Mouse (Mus musculus) left cerebral cortex, postnatal 14 days (tissue): ENCODE results near the gene Fxr2. TPM values are rescaled to one million over a fixed set of nuclear protein-coding genes. Genes with fewer than 3 reads are reported as not detected.
A peak's percentile ranks its signal among the peaks of the same experiment; 100 is the strongest.

ENCODE experiments used
- DNase-seq, 2 experiments: peaks; one replicate each; pipeline ENCODE4 v3.0.0; 2021 to 2022; ENCODE audit warnings: low spot score in 2 of 2, mixed read lengths in 1 of 2
- intact Hi-C: fragments of 180-260 bp; cut with DNase I; formaldehyde crosslinking; loops from one replicate; pipeline ENCODE4 v1.15.1; 2025
- total RNA-seq, 2 experiments: library from RNA; stranded (reverse); gene quantifications; 2 replicates each; pipeline ENCODE4 v1.2.3; 2021

The Fxr2 gene
- total RNA-seq, 2 experiments from 2014 or later = 107 TPM

GRCm38 (mm10) chr11:69655264-69656064, 22.7 kb downstream of the Fxr2 start, which contains the start of gene Sox15:
Sox15 (plus strand) TSS chr11:69655314.
- intact Hi-C loops = loop anchor here (5.0 kb wide), 1 partner anchor 102 kb away; the partner anchor contains the start of gene Polr2a
- peak; percentile 79 to 80 for DNase-seq

GRCm38 (mm10) chr11:69656065-69656455, 23.3 kb downstream of the Fxr2 start:
- DNase-seq = no peak
- intact Hi-C loops = loop anchor here (5.0 kb wide), 1 partner anchor 101 kb away; the partner anchor contains the start of gene Polr2a

GRCm38 (mm10) chr11:69656617-69657461, 24.0 kb downstream of the Fxr2 start:
- peak; percentile 60 to 69 for DNase-seq
- intact Hi-C loops = loop anchor here (5.0 kb wide), 1 partner anchor 100 kb away; the partner anchor contains the start of gene Polr2a

DNA sequence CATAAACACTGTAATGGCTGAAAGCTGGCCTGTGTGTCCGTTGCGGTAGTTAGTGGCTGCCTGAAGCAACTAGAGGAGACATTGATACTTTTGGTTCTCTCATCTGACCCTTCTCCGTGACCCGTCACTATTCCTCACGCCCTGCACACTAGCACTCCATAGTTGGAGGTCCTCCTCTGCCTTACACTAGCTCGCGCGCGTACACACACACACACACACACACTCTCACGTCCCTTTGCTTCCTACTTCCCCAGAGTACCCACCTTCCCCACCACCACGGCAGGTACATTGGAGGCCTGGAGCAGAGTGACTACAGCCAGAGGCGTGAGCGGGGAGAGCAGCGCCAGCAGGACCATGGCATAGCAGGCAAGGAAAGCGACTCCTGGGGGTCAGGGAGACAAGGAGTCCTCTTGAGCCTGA, 24.7 kb downstream of the Fxr2 start:
- no peak for DNase-seq
- intact Hi-C loops = loop anchor here (5.0 kb wide), 1 partner anchor 100 kb away; the partner anchor contains the start of gene Polr2a

- DNase-seq = no peak
- intact Hi-C loops = no loop called here
Measured at GRCm38 (mm10) chr11:69661221-69661881, 28.6 kb downstream of the Fxr2 start.

- DNase-seq = peak; percentile 94 to 97
- intact Hi-C loops = no loop called here
Measured at GRCm38 (mm10) chr11:69662213-69662966, 29.6 kb downstream of the Fxr2 start, which contains the start of gene Mpdu1. Mpdu1 (minus strand) TSS chr11:69662642.

- DNase-seq = no peak
- intact Hi-C loops = no loop called here
Measured at GRCm38 (mm10) chr11:69662967-69663671, 30.3 kb downstream of the Fxr2 start.

DNA sequence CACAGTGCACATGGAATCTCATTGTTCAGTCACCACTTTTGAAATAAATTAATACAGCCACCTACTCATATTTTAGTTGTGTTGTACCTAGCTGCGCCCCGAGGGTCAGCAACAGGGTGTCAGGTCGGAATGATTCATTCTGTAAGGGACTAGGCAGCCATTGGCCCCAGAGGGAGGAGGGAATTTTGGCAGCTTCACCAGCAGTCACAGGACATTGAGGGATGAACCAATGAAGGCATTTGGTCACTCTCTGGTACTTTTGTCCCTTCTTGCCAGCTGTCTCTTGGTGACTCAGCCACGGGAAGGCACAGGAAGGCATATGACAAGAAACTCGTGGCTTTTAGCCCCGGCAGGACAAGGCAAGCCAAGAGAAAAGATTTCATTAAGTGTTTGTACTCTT, 31.0 kb downstream of the Fxr2 start:
- intact Hi-C loops = no loop called here
- DNase-seq = no peak

GRCm38 (mm10) chr11:69664841-69665240, 32.1 kb downstream of the Fxr2 start:
- intact Hi-C loops = no loop called here
- no peak for DNase-seq

DNA sequence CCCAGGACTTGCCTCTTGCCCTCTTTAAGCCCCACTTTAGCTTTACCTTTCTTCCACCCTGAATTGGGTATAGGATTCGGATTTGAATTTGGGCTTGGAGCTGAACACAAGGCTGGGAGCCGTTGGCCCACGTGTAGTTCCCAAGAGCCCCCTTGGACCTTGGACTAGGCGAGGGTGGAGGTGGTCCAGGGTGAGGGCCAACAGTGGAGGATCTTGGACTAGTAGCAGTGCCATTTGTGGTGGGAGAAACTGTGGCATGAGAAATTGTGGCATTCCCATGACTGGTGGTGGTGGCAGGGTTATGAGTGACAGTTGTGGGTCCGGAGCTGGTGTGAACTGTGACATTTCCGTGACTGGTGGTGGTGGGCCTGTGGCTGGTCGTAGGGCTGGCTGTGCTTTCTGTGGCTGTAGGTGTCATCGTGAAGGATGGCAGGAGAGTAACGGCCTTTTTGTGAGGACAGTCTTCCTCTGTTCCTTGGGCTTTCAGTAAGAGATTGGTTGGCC, 32.7 kb downstream of the Fxr2 start:
- intact Hi-C loops = no loop called here
- no peak for DNase-seq

DNA sequence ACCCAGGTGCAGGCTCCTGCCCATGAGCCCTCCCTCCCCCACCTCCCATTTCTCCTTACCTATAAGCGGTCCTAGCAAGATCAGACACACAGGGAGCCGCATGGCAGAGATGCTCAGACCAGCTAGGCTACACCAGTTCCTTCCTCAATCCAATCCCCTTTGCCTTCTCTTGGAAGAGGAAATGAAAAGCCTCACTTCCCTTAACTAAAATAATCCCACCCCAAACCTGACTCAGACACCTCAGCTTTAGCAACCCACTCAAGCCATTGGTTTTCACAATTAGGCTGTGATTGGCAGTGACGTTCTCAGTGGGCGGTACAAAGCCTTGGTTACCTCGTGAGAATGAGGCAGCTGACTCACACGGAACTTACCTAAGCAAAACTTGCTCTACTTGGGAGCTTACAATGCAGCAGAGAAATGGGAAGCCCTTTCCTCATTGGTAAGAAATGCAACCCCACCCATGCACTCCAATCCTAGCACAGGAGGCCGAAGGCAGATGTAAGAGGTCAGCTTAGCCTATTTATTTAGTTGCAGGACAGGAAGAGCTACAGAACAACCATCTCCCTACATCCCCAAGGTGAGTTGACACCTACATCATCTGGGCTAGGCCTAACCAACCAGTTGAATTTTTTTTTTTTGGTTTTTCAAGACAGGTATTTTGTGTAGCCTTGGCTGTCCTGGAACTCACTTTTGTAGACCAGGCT, 33.3 kb downstream of the Fxr2 start, which contains the start of gene Cd68:
TSS of gene Cd68 (minus strand) at position 193 of the 704 bp plus-strand sequence.
- intact Hi-C loops = no loop called here
- DNase-seq = peak; percentile 78 to 94

DNA sequence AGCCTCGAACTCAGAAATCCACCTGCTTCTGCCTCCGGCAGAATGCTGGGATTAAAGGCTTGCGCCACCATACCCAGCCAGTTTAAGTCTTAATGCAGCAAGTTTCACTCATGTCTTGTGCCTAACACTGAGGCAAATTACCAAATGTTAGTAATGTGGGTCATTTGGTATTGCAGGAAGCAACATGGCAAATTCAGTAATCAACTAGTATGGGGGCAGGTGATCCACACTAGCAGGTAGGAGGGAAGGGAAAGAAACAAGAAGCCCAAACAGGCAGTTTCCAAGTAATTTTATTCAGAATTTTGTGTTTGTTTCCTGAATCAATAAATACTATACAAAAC, 33.8 kb downstream of the Fxr2 start:
- intact Hi-C loops = no loop called here

DNA sequence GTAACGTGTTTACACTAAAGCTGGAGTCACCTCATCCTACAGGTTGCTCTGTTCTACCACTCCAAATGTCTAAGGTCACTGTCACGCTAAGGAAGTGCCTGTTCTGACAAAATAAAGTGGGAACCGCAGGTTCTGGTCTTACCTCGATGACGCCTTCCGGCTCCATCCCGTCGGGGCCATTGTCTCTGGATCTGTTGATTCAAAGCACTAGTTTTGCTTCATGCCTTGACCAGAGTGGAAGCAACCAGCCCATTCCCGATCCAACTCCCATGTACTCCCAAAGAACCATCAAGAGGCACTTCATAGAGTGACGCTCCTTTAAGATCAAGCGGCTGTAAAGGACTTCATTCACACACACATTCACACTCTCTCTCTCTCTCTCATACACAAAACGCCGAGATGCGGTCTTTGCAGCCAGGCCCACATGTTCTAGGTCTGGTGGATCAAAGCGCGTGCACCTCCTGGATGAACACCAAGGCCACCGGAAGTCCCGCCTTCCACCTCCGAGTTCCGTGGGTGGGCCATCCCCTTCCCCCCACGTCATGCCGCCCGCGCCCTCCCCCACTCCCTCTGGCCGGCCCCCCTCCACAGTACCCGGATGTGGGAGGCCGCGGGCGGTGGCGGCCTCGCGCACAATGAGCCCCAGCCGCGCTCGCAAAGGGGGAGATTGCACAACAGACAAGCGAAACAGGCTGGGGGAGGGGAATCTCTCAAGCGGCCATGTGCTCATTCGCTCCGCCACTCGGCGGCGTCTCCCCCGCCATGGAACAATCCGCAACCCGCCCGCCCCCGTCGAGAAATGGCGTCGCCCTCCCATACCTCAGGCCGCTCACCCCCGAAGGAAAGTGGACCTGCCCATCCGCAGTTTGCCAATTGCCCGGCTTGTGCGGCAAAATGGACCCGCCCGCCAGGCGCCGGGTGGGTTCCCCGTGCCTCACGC, 38.3 kb downstream of the Fxr2 start:
- peak; percentile 92 to 98 for DNase-seq
- intact Hi-C loops = loop anchor here (5.0 kb wide), 1 partner anchor 241 kb away; the partner anchor contains the start of gene Gps2

More for the DNA sequence above, 33.8 kb downstream of the Fxr2 start:
- no peak for DNase-seq

GRCm38 (mm10) chr11:69671726-69672124, 38.9 kb downstream of the Fxr2 start:
- intact Hi-C loops = loop anchor here (5.0 kb wide), 1 partner anchor 241 kb away; the partner anchor contains the start of gene Gps2
- no peak for DNase-seq

DNA sequence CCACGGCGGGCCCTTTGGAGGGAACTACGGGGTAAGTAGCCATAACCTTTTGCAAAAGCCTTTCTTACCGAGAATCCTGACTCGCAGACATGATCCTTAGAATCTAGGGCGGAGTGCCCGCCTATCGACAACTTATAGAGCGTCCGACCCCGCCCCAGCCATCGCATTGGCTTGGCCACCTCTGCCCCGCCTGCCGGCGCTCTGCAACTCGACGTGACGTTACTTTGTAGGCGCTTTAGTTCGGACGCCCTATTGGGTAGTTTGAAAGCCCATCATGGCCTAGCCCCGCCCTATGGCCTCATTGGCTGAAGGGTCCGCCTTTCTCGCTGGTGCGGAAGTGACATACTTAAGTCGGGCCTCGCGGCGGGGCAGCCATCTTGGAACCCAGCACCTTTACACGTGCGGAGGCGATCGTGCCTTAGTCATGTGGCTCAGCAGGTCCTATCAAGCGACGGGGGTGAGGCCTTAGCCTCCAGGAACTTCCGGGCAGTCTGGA, 39.5 kb downstream of the Fxr2 start, which contains the start of gene Eif4a1:
TSS of gene Eif4a1 (minus strand) at position 213 of the 496 bp plus-strand sequence.
- DNase-seq = peak; percentile 100
- intact Hi-C loops = loop anchor here (5.0 kb wide), 1 partner anchor 240 kb away; the partner anchor contains the start of gene Gps2

- no peak for DNase-seq
- intact Hi-C loops = no loop called here
Measured at GRCm38 (mm10) chr11:69679144-69679543, 46.4 kb downstream of the Fxr2 start.
